Mouse (Mus musculus) E14TG2a.4 (cell line): ENCODE measurements around the gene Six2.
A peak's percentile ranks its signal among the peaks of the same experiment; 100 is the strongest.

Source experiments
- H3K27me3 ChIP-seq: 2 replicates; pipeline ENCODE4 v1.6.1; 2014; ENCODE audit warnings: low read length, control low read depth; ENCODE audit not compliant: insufficient read depth
- H3K36me3 ChIP-seq: 2 replicates; pipeline ENCODE4 v1.6.1; 2014; ENCODE audit warnings: low read length, control low read depth; ENCODE audit not compliant: insufficient read depth
- H3K4me1 ChIP-seq: replicated peaks from 2 replicates; pipeline ENCODE4 v1.6.1; 2014; ENCODE audit warnings: low read depth, low read length, control low read depth
- H3K4me3 ChIP-seq: replicated peaks from 2 replicates; pipeline ENCODE4 v1.5.1; 2014; ENCODE audit warnings: mild to moderate bottlenecking, low read length
- H3K9me3 ChIP-seq: 2 replicates; pipeline ENCODE4 v1.6.1; 2014; ENCODE audit warnings: low read length, control low read depth
- CTCF ChIP-seq: conservative IDR thresholded peaks from 2 replicates; pipeline ENCODE4 v1.5.1; 2014; ENCODE audit warnings: low read length
- NANOG ChIP-seq: IDR thresholded peaks from 2 replicates; pipeline ENCODE4 v1.6.1; 2014; ENCODE audit warnings: borderline replicate concordance, low read length, mixed read lengths
- POU5F1 ChIP-seq: IDR thresholded peaks from 2 replicates; pipeline ENCODE4 v1.6.1; 2014; ENCODE audit warnings: low read length, borderline replicate concordance

The Six2 gene

DNA sequence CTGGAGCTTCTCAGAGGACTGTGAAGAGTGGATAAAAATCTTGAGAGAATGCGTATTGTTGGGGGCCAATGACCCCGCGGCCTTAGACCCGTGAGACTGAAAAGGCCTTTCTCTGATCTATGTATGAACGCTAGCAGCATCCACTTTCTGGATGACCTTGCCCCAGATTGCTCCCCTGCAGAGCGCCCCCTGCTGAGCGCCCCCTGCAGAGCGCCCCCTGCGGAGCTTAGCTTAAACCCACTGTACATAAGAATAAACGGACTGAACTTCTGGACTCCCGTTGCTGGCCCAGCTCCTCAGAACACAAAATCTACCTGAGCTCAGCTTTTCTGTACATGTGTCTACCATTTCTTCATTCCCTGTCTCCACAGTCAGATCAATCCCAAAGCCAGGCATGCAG is 27.7 kb upstream of the Six2 start:
- Histone ChIP-seq H3K9me3 (no peaks in the 10 kb centered on the region), H3K36me3 (no peaks in the 10 kb centered on the region), H3K4me1 (no peaks in the 10 kb centered on the region), H3K4me3 (no peak overlapping the region), H3K27me3 (peaks cover 20% of the 10 kb centered on the region)
- no peak for TF ChIP-seq POU5F1
- TF ChIP-seq CTCF: no peak
- TF ChIP-seq NANOG: no peak

DNA sequence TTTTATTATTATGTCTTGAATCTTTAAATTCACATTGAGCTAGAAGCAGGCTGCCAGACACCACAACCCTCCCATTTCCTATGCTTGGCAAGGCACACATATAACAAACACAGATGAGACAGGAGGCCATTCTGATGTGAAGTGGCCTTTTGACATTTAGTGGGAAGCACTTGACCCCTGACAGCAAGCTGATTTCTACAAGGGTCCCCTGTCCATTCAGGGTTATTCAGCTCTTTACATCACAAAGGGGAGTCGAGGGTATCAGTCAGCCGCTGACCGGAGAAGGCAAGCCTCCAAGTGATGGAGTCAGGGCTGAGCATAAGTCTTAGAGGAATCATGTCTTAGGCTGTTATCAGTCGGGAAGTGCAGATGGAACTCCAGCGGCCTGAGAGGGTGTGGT is 26.3 kb upstream of the Six2 start:
- Histone ChIP-seq H3K4me1 (no peaks in the 10 kb centered on the region), H3K9me3 (no peaks in the 10 kb centered on the region), H3K4me3 (no peak overlapping the region), H3K27me3 (peaks cover 17% of the 10 kb centered on the region), H3K36me3 (no peaks in the 10 kb centered on the region)
- TF ChIP-seq POU5F1 (no peak), CTCF (no peak), NANOG (no peak)

DNA sequence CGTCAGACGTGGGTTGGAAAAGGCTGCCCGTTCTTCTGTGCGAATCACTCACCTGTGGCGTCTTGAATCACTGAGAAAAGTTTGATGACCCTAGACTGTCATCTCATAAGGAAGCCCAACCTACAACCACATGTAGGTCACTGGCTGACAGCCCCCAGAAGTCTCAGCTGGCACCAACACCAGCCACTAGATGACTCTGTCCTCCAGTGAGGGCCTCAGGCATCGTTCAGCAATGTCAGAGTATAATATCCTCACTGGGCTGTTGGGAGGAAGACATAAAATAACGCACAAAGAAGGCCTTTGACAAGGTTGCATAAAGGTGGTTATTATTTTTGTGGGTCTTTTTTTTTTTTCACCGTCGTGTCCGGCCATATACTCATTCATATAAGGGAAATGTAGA is 24.8 kb upstream of the Six2 start:
- Histone ChIP-seq H3K27me3 (peaks cover 18% of the 10 kb centered on the region), H3K36me3 (no peaks in the 10 kb centered on the region), H3K4me3 (no peak overlapping the region), H3K9me3 (no peaks in the 10 kb centered on the region), H3K4me1 (no peaks in the 10 kb centered on the region)
- no peak for TF ChIP-seq CTCF
- no peak for TF ChIP-seq POU5F1
- no peak for TF ChIP-seq NANOG

DNA sequence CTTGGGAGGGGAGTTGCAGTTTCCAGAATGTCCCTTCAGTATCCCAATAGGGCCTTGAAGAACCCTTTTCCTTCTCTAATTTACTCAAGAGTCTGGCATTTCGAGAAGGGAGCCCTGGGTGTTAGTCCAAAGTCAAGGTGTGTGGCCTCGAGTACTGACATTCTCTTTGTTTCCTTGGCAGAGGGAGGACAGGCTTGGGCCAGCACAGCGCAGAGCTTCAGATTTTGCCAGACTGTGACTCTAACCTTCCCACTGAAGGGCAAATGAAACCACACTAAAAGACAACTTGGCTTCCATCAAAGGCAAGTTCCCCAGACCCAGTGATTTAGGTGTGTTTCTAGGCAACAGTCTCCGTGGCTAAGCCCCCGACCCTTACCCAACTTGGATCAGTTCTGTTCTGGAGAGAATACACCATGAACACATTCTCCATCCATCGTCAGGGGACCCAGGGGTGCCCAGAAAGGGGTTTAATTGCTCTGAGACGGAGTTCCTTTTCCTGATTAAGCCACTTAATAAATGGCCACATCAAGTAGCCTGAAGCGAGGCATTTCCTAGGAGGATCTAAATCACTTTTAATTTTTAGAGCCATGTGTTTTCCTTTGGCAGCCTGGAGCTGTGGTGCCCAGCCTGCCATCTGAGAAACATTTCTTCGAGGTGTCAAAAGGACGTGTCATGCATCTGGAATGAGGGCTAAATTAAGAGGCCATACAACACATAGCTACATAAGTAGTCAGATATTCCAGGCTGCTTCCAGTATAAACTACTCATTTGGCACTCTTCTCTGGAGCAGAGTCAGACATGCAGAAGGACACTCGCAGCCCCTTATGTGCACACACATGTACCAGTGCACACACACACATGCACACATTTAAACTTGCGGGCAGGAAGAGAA is 16.5 kb upstream of the Six2 start:
- no peaks in the 10 kb centered on the region for H3K4me1 ChIP-seq
- no peaks in the 10 kb centered on the region for H3K36me3 ChIP-seq
- H3K27me3 ChIP-seq: peaks cover 37% of the 10 kb centered on the region
- H3K9me3 ChIP-seq: no peaks in the 10 kb centered on the region
- TF ChIP-seq POU5F1 (no peak), CTCF (no peak), NANOG (no peak)
- no peak overlapping the region for H3K4me3 ChIP-seq

DNA sequence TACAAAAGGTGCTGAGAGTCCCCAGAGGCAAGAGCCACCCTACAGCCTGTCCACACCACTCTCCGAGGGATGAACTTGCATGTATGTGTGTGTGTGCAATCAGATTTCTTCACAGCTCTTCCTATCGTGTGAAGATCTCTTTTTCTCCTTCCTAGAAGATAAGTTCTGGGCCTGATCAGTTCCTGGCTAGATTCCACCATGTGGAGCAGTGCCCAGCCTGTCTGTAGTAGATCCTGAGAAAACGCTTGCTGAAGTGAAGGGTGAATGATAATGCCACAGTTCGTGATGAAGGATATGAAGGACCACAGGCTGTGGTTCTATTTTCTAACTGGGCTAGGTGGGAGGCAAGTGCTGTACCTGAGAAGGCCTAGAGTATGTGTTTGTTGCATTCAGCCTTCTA is 12.0 kb upstream of the Six2 start:
- Histone ChIP-seq H3K36me3 (no peaks in the 10 kb centered on the region), H3K4me3 (no peak overlapping the region), H3K4me1 (no peaks in the 10 kb centered on the region), H3K9me3 (no peaks in the 10 kb centered on the region), H3K27me3 (peaks cover 47% of the 10 kb centered on the region)
- TF ChIP-seq POU5F1 (no peak), CTCF (no peak), NANOG (no peak)

GRCm38 (mm10) chr17:85698643-85699042 is 10.6 kb upstream of the Six2 start:
- Histone ChIP-seq H3K36me3 (no peaks in the 10 kb centered on the region), H3K9me3 (no peaks in the 10 kb centered on the region), H3K27me3 (peaks cover 44% of the 10 kb centered on the region), H3K4me3 (no peak overlapping the region), H3K4me1 (no peaks in the 10 kb centered on the region)
- no peak for TF ChIP-seq POU5F1
- TF ChIP-seq CTCF: no peak
- no peak for TF ChIP-seq NANOG

DNA sequence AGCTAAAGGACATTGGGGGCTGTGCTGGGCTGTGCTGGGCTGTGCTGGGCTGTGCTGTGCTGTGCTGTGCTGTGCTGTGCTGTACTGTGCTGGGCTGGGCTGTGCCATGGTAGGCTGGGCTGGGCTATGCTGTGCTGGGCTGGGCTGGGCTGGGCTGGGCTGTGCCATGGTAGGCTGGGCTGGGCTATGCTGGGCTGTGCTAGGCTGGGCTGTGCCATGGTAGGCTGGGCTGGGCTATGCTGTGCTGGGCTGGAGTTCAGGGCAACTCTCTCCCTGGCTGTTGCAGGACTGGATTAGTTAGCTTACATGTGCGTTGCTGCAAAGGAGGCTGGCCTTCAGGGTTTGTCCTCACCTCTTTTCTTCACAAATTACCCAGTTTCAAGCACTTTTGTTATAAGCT is 9.9 kb upstream of the Six2 start:
- Histone ChIP-seq H3K36me3 (no peaks in the 10 kb centered on the region), H3K27me3 (peaks cover 50% of the 10 kb centered on the region), H3K4me3 (no peak overlapping the region), H3K4me1 (no peaks in the 10 kb centered on the region), H3K9me3 (no peaks in the 10 kb centered on the region)
- TF ChIP-seq CTCF (no peak), POU5F1 (no peak), NANOG (no peak)

- no peak overlapping the region for H3K4me3 ChIP-seq
- H3K9me3 ChIP-seq: no peaks in the 10 kb centered on the region
- no peaks in the 10 kb centered on the region for H3K36me3 ChIP-seq
- peaks cover 80% of the 10 kb centered on the region for H3K27me3 ChIP-seq
- H3K4me1 ChIP-seq: peaks cover 34% of the 10 kb centered on the region
- peak; percentile 85 for TF ChIP-seq CTCF
- no peak for TF ChIP-seq POU5F1
- no peak for TF ChIP-seq NANOG
Measured at GRCm38 (mm10) chr17:85694499-85694898, 6.4 kb upstream of the Six2 start.
